Mouse (Mus musculus) fibroblast of lung, adult 2 months (primary cell): Measurements from ENCODE around the gene Olfr718-ps1.
"Not testable (repeated sequence)": the region's sequence is repeated elsewhere in the genome, so short reads cannot be mapped to it uniquely, and the experiment has no call there.

Experiments used
- DNase-seq: peaks from one replicate; pipeline ENCODE4 v3.0.0-alpha.2; 2011; ENCODE audit warnings: low read depth

Olfr718-ps1 gene

DNA sequence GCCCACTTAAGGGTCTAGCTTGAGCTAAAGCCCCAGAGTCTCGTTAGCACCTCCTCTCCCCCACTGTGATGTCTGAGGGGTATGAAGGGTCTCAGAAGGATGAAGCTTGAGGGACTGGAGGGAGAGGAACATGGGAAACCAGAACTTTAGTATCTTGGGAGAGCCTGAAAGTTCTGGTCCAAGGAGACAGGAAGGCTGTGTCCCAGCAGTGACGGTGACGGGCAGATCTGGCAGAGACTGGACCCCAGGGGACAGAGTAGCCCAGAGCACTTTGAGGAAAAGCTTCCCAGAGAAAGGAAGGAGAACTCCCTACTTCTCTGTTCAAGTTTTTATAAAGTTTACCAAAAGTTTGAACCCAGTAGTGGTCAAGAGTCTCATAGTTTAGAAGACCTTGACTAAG, at the start of gene Olfr718-ps1:
TSS of gene Olfr718-ps1 (minus strand) at position 101 of the 400 bp plus-strand sequence.
- DNase-seq = no peak

DNA sequence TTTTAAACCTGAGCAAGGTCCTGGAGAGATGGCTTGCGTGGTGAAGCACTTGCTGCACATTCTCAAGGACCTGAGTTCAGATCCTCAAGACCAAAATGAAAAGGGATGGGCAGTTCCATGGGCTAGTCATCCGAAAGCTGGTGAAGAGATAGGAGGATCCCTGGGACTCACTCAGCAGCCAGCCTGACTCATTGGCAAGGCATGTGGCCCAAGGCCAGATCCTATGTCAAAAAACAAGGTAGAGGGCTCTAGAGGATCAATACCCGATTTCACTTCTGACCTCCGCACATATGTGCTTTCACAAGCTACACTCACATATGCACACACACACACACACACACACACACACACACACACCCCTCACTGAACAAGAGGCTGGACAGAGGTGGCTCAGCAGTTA, 49.1 kb upstream of the Olfr718-ps1 start:
- DNase-seq = no peak

DNA sequence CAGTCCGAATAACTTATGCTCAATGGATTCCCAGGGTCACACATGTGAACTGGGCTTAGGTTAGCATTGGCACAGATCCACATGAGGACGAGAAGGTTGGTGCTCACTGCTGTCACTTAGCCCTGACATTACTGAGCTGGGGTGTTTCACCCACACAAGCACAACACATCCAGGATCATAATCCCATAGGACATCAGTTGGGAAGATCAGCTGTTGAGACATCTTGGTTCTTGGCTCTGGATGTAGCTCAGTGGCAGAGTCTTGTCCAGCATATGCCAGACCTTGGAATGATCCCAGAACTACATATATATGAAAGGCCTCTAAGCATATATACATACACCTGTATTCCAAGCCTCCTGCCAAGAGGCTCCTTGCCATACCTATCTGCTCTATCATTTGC, 47.8 kb upstream of the Olfr718-ps1 start:
- DNase-seq = no peak

DNA sequence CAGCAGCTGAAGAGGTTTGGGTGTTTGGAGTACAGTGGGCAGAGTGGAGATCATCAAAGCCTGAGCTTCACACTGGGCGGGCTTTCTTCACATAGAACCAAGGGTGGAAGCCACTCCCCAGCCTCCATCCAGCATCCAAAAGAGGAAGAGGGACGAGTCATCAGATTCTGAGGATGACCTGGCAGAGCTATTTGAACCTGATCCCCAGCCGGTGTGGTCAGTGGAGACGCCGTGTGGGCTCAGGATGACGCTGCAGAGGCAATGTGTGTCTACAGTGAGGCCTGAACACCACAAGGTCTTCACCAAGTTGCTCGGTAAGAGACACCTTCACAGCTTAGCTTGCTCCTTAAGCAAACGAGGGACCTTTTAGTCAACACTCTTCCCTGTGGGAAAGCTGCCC, 47.4 kb upstream of the Olfr718-ps1 start:
- not testable (repeated sequence) for DNase-seq

DNA sequence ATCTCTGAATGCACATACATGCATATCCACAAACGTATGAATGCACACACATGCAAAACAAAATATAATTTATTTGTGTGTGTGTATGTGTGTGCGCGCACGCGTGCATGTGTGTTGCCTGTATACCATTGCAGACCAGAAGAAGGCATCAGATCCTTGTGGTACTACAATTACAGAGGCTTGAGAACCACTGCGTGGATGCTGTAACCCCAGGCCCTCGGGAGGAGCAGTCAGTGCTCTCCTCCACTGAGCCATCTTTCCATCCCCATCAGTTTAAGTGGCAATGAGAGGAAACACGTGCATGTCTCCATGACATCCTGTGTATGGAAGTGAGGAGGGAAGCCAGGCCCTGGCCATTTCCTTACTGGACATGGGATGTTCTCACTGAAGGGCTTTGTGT, 45.4 kb upstream of the Olfr718-ps1 start:
- DNase-seq = no peak

DNA sequence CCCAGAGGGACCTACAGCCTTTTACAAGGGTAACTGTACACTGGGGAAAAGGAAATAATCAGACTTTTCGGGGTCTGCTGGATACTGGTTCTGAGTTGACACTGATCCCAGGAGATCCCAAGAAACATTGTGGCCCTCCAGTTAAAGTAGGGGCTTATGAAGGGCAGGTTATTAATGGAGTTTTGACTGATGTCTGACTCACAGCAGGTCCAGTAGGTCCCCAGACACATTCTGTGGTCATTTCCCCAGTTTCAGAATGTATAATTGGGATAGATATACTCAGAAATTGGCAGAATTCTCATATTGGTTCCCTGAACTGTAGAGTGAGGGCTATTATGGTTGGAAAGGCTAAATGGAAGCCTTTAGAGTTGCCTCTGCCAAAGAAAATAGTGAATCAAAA, 40.6 kb upstream of the Olfr718-ps1 start:
- DNase-seq = not testable (repeated sequence)

DNA sequence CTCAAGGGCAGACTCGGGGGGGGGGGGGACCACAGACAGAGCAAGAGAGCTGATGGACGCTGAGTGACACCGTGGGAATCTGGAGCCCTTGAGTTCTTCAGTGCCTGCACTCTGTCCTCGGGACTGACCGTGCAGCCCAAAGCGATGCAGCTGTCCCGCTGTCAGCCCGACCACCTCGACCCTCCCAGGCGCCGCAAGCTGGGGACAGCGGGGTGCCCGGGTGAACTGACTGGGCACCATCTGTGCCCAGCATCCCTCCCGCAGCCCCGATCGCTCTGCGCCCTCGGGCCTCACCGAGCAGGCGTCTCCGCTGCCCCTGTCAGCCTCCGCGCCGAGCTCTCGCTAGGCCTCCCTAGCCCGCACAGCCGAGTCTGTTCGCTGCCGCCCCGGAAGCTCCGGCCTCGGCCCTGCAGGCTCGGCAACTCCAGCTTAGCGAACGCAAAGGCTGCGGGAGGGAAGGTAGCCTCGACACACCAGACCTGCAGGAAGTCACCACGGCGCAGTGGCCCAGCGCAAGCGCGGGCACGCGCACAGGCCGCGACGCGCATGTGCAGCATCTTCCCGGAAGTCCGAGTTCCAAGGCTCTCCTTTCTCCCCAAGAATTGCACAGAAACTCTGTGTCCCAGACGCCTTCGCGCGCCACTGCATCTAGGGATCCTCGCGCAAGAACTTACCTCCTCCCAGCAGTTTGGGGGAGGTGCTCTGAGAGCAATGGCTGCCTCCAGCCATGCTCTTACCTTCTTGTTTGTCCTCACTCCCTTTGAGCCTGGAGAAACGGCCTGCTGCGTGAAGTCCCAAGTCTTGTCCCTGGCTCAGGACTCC, 33.1 kb upstream of the Olfr718-ps1 start, which contains the start of the genes Rbak and Spdye4b:
TSS of gene Rbak (minus strand) at position 521 of the 822 bp plus-strand sequence.
TSS of gene Spdye4b (plus strand) at position 763 of the 822 bp plus-strand sequence.
- DNase-seq = peak; percentile 92

DNA sequence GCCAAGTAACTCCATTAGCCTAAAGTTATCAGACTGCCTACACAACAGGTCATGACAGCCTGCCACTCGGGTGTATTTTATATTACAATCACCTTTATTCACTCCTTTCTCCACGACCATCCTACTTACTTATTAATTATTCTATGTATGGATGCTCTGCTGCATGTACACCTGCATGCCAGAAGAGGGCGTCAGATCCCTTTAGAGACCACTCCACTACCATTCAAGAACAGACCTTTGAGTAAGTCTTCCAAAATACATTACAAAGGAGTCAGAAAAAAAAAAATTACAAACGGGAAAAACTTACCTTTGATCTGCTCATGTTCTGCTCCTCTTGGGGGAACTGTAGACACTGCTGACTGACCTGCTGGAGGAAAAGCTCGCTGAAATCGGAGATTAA, 31.8 kb upstream of the Olfr718-ps1 start:
- peak; percentile 12 for DNase-seq

DNA sequence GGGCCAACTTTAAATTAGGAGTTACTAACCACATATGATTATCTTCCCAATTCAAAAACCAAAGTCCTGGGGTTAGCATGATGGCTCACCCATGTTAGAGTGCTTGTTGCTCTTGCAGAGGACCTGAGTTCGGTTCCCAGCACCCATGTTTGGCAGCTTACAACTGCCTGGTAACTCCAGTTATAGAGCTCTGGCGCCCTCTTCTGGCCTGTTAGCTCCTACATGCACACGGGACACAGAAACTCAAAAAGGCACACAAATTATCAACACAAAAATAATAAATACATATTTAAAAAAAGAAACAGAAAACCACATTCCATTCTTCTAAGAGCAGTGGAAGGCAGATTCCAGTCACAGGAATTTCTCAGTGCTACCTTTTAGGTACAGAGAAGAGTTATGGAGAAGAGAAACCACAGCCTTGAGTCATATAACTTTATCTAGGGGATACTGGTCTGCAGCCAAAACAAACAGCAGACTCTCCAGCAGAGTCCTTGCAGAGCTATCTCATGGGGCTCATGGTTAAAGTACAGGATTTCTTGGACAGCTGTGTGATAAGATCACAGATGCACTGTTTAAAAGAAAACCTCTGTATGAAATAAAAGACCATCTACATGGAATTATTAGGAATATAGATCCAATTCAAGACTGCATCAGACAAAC, 30.3 kb upstream of the Olfr718-ps1 start:
- no peak for DNase-seq

DNA sequence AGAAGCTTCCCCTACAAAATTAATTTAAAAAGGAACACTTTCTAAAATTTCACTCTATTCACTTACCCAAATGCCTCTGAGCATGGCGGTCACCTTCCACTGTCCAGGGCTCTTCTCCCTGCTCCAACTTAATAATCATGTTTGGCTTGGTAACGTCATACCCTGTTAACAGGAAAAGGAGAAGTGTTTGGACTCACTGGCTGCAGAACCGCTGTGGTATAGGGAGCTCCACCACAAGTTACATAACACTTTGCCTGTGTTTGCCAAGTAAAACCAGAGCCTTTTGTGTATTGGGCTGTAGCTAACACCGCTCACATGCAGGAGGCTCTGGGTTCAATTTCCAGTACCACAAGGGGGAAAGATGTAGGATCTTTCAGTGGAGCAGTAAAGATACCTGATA, 28.6 kb upstream of the Olfr718-ps1 start:
- DNase-seq = no peak

DNA sequence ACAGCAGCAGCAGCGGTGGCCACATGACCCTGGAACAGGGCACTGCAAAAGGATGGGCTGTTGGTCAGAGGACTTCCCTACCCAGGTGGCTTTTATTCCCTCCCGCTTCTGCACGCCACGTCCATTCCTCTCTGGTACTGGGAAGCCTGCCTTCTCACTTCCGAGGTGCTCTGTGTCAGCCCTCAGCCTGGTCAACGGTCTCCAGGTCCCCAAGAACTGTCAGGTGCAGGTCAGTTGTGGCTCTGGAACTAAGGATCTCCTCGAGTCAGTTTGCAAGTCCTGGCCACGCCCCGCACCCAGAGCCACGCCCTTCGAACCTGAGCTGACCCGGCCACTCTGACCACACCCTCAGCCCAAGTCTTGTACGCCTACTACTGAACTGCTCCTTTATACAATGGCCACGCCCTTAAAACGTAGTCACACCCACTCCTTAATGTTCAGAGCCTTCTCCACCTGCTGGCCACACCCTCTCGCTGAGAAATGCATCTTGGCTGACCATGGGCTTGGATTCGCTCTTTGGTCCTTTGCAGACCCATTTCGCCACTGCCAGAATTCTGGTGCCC, 18.2 kb upstream of the Olfr718-ps1 start:
- no peak for DNase-seq

DNA sequence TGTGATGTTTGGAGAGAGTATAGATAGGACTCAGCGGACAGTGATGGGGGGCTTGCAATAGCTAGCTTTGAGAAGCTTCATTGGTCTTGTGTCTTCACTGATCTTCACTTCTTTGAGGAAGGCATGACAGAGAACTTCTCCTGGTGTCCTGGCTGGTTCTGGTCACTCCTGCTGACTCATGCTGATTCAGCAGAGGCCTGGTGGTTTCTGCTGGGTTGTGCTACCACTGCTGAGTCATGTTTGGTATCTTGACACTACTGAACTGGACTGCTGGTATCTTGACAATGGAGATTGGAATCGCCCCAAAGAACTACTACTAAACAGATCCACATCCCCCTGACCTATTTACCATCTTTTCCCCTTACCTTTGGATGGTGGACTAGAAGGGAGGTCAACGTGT, 8.2 kb upstream of the Olfr718-ps1 start:
- DNase-seq = no peak

DNA sequence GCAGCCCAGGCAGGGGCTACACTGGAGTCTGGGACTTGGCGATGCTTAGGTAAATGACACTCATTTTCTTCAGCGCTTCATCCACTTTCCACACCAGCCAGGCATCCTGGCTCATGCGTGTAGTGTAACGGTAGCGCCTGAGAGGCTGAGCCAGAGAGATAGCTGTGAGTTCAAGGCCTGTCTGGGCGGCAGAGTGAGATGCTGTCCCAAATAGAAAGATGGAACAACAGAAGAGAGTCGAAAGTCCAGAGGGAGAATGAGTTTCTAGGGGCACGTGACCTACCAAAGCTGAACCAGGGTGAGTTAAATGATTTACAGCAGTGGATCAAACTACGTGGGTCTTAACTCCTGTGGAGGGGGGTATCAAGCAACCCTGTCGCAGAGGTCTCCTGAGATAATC, 6.4 kb upstream of the Olfr718-ps1 start:
- DNase-seq = no peak

DNA sequence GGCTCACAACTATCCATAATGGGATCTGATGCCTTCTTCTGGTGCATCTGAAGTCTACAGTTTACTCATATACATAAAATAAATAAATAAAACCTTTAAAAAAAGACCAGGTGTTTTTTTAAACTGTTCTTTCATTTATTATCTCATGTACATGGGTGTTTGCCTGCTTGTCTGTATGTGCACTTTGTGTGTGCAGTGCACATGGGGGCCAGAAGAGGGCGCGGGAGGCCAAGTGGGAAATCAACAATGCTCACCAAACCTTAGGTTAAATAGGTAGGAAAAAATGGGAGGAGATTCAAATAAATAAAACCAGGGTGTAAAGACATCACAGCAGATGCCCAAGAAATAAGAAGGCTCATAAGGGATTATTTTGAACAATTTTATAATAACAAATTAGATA, 2.7 kb upstream of the Olfr718-ps1 start:
- no peak for DNase-seq

DNA sequence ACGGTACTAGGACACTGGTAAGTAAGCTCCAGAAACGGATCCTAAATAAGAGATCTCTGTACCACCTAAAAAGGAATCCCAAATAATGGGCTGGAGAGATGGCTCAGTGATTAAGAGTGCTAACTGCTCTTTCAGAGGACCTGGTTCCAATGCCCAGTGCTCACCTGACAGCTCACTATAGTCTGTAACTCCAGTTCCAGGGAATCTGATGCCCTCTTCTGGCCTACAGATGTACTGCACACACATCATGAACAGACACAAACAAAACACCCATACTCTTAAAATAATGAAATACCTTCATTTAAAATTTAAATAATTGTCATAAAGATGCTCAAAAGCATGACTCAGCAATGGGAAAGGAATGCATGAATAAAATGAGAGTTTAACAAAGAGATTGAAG, 2.2 kb upstream of the Olfr718-ps1 start:
- no peak for DNase-seq

DNA sequence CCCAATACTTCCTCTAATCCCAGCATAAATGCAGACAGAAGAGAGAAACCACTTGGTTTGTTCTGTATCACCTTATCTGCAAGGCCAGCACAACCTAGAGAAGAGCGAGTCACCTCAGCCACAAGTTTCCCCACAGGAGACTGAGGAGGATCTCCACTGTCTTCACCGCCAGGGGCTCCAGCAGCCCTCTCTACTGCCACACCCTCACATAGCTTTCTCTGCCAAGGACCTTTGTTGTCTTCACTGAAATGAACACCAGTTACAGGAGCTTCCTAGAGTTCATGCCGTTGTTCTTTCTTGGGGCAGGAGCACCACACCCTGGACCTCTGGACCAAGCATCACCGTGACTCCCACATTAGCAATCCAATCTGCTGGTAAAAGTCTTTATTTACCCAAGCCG, 1.3 kb upstream of the Olfr718-ps1 start:
- no peak for DNase-seq

DNA sequence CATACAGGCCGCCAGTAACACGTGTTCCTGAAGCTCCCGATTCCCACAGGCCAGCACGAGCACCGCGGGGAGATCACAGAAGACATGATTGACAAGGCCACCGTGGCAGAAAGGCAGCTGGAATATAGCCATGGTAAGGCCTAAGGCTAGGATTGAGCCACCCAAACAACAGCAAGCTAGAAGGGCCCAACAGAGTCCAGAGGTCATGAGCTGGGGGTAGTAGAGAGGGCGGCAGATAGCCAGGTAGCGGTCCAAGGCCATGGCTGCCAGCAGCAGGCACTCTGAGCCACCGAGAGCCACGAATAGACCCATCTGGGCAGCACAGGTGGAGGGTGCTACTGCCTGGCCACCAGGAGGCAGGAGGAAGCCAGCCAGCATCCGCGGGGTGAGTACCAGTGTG, 9.8 kb downstream of the Olfr718-ps1 start:
- no peak for DNase-seq

DNA sequence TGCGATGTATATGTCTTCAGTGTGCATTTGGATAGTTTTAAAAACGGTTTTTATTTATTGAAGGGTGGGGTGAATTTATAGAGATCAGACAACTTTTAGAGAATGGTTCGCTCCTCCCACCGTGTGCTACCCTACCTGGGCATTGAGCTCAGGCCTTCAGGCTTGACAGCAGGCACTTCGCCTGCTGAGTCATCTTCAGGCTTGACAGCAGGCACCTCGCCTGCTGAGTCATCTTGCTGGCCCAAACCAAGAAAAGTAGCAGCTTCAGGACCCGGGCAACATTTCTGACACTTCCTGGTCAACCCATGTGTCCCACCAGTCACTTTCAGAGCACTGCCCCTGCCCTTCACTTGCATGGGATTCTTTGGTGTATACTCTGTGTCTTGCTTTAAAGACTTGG, 12.3 kb downstream of the Olfr718-ps1 start:
- no peak for DNase-seq

DNA sequence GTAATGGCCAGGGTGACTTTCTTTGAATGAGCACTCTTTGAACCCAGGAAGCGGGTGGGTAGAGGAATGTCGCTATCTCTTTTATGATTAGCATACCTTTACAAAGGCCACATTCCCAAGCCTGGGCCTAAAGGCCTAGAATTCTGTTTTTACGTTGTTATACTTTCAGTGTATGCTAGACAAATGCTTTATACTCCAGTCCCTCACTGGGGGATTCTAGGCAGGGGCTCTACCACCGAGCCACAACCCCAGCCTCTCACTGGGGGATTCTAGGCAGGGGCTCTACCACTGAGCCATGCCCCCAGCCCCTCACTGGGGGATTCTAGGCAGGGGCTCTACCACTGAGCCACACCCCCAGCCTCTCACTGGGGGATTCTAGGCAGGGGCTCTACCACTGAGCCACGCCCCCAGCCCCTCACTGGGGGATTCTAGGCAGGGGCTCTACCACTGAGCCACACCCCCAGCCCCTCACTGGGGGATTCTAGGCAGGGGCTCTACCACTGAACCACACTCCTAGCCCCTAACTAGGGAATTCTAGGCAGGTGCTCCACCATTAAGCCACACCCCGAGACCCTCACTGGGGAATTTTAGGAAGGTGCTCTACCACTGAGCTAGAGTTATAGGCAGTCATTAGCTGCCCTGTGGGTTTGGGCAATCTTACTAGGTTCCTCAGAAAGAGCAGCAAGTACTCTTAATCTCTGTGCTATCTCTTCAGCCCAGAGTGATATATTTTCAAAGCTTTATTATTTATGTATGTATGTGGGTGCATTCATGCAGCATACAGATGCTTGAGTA, 13.0 kb downstream of the Olfr718-ps1 start:
- DNase-seq = not testable (repeated sequence)

DNA sequence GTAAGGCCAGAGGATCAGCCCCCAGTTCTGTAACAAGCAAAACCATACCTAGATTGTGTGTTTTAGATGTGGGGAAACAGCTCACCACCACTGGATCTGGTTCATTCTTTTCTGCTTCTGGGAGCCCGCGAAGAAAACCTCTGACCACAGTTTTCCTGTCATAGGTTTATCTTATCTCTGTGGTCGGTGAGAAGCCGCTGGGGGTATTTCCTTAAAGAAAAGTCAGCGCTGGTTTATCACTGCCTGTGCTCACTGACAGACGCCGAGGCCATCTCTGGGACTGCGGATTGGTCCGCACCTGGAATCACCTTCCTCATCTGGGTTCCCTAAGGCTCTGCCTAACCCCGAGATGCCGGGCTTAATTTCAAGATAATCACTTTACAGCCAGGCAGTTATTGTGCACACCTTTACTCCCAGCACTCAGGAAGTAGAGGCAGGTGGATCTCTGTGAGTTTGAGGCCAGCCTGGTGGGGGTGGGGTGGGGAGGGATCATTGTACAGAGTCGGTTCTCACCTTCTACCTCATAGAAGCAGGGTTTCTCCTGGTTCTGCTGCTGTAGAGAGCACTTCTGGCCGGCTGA, 14.4 kb downstream of the Olfr718-ps1 start:
- DNase-seq = no peak

DNA sequence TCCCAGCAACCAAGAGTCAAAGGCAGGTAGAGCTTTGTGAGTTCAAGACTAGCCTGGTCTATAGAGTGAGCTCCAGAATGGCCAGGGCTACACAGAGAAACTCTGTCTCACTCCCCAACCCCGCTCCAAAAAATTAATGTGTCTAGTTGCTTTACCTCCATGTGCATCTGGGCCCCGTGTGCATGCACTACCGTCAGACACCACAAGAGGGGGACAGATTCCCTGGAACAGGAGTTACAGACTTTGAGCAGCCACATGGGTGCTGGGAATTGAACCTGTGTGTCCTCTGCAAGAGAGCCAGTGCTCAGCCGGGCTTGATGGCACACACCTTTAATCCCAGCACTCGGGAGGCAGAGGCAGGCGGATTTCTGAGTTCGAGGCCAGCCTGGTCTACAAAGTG, 17.0 kb downstream of the Olfr718-ps1 start:
- DNase-seq = no peak

DNA sequence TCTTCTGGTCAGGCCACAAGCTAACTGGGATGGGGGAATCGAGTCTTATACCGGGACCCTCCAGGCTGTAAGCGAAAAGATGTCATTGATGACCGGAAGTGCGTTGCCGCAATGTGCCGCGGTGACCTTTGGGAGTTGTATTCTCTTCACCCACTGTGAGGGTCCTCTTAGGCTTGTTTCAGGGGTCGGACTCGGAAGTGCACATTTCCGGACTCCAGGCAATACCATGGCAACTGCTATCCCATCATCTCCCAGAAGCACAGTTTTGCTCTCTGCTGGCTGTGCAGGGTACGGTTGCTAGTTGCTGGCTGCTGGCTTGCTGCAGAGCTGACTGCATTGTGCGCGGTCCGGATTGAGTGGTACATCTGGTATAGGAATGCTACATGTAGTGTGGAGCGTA, 18.3 kb downstream of the Olfr718-ps1 start:
- no peak for DNase-seq
